Mouse (Mus musculus) myocyte (in vitro differentiated cells): ENCODE measurements around the gene Cntn4. TPM values are rescaled to one million over a fixed set of nuclear protein-coding genes. Genes with fewer than 3 reads are reported as not detected.

Experiments used
- H3K27me3 ChIP-seq: one replicate; pipeline ENCODE4 v1.6.1; 2011; ENCODE audit not compliant: control insufficient read depth, insufficient read depth, insufficient read length
- H3K36me3 ChIP-seq: one replicate; pipeline ENCODE4 v1.6.1; 2011; ENCODE audit not compliant: control insufficient read depth, insufficient read depth
- H3K4me2 ChIP-seq: one replicate; pipeline ENCODE4 v1.6.1; 2011; ENCODE audit warnings: low read depth, control low read depth
- H3K4me3 ChIP-seq: one replicate; pipeline ENCODE4 v1.5.1; 2011; ENCODE audit warnings: mild to moderate bottlenecking, control low read depth, moderate library complexity
- H3K79me2 ChIP-seq: one replicate; pipeline ENCODE4 v1.6.1; 2011; ENCODE audit not compliant: control insufficient read depth, insufficient read depth
- H3ac ChIP-seq: one replicate; pipeline ENCODE4 v1.6.1; 2011; ENCODE audit not compliant: control insufficient read depth, insufficient read length
- CEBPB ChIP-seq: IDR thresholded peaks from 2 replicates; pipeline ENCODE4 v1.6.1; 2011; ENCODE audit warnings: mild to moderate bottlenecking, moderate library complexity; ENCODE audit not compliant: poor library complexity, insufficient read depth, severe bottlenecking
- E2F4 ChIP-seq: IDR thresholded peaks from one replicate; pipeline ENCODE4 v1.6.1; 2011; ENCODE audit warnings: mild to moderate bottlenecking, control low read depth, moderate library complexity; ENCODE audit not compliant: insufficient read depth
- MAX ChIP-seq: IDR thresholded peaks from one replicate; pipeline ENCODE4 v1.6.1; 2011; ENCODE audit warnings: low read depth, mild to moderate bottlenecking, control low read depth
- MYOD1 ChIP-seq, 3 experiments: IDR thresholded peaks; one replicate each; pipeline ENCODE4 v1.6.1; 2011; ENCODE audit warnings: control low read depth in 2 of 3, low read depth in 2 of 3, mild to moderate bottlenecking in 2 of 3, moderate library complexity in 1 of 3; ENCODE audit not compliant: insufficient read length in 2 of 3, control insufficient read depth in 1 of 3
- MYOG ChIP-seq, 3 experiments: IDR thresholded peaks; one replicate each; pipeline ENCODE4 v1.6.1; 2011; ENCODE audit warnings: control low read depth in 2 of 3, low read depth in 2 of 3, mild to moderate bottlenecking in 2 of 3; ENCODE audit not compliant: insufficient read length in 2 of 3, control insufficient read depth in 1 of 3, insufficient read depth in 1 of 3
- POLR2A ChIP-seq: IDR thresholded peaks from one replicate; pipeline ENCODE4 v1.6.1; 2011; ENCODE audit warnings: low read depth, mild to moderate bottlenecking, control low read depth, moderate library complexity; ENCODE audit not compliant: insufficient read length
- POLR2AphosphoS2 ChIP-seq: IDR thresholded peaks from one replicate; pipeline ENCODE4 v1.6.1; 2011; ENCODE audit warnings: low read depth, control low read depth; ENCODE audit not compliant: insufficient read length
- REST ChIP-seq: IDR thresholded peaks from one replicate; pipeline ENCODE4 v1.6.1; 2011; ENCODE audit warnings: mild to moderate bottlenecking, control low read depth, moderate library complexity; ENCODE audit not compliant: insufficient read depth, insufficient read length
- SRF ChIP-seq: IDR thresholded peaks from one replicate; pipeline ENCODE4 v1.6.1; 2011; ENCODE audit warnings: low read depth; ENCODE audit not compliant: control insufficient read depth, insufficient read length
- TCF12 ChIP-seq: IDR thresholded peaks from one replicate; pipeline ENCODE4 v1.6.1; 2011; ENCODE audit warnings: mild to moderate bottlenecking, control low read depth; ENCODE audit not compliant: poor library complexity, insufficient read depth, severe bottlenecking
- TCF3 ChIP-seq: IDR thresholded peaks from one replicate; pipeline ENCODE4 v1.6.1; 2011; ENCODE audit warnings: low read depth, control low read depth; ENCODE audit not compliant: insufficient read length
- USF1 ChIP-seq: IDR thresholded peaks from one replicate; pipeline ENCODE4 v1.6.1; 2011; ENCODE audit warnings: low read depth, mild to moderate bottlenecking, control low read depth, moderate library complexity
- polyA plus RNA-seq: library from polyadenylated mRNA; unstranded; fragments of >200 nt; fragmentation: generic; extraction: Trizol; gene quantifications from one replicate; pipeline ENCODE4 v1.2.1, GENCODE M21; 2012; ENCODE audit warnings: missing spikeins

Gene Cntn4
- not detected for polyA plus RNA-seq

DNA sequence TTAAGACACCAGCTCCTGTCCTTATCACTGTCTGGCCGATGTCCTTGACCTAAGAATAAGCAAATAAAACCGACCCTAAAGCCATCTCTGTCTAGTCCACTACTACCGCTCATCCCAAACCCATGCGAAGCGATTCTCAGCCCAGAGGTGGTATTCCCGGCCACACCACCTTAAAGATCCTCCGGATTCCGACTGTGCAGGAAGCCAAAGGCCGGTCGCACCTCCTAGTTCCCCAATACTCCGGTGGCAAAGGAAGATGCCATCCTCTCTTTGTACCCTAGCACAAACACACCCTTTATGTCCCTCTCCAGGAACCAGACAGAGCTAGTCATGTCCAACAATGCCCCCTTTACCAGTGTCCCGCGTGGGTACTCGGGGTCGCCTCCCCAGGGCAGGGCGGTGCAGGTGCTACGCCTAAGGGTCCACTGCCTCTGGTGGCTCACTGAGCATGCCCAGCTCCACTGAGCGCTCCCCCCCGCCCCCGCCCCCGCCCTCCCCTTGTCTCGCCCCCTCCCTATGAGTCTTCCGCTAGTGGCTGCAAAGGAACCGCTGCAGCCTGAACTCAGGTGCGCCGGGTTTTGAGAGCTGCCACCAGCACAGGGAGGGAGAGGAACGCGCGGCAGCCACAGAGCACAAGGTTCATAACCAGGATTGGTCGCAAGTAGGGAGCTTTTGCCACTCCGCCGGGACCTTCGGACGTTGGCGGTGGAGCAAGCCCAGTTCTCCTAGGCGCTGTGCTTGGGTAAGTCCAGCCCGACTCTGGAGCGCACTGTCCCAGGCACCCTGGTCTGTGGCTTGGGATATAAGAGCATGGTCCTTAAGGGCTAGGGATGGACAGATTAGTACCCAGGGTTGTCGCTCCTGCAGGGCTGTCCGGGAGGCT lies at the start of gene Cntn4:
Gene Cntn4 (plus strand): TSS at position 512 of the 883 bp plus-strand sequence.
- Histone ChIP-seq H3K4me2 (no peak within 1 kb of the TSS), H3K36me3 (no peaks in the 10 kb centered on the region), H3K79me2 (no peaks in the 10 kb centered on the region), H3ac (no peak within 1 kb of the TSS), H3K4me3 (no peak within 1 kb of the TSS), H3K27me3 (no peaks in the 10 kb centered on the region)
- no peak for TF ChIP-seq MYOG (IDR thresholded peaks at IDR 0.05; ENCODE audit: control insufficient read depth in 1 of 3, insufficient read depth in 1 of 3, insufficient read length in 2 of 3, low read depth in 2 of 3)
- no peak for TF ChIP-seq USF1
- no peak for TF ChIP-seq POLR2A
- no peak for TF ChIP-seq E2F4
- TF ChIP-seq REST = no peak
- no peak for TF ChIP-seq CEBPB
- no peak for TF ChIP-seq TCF3
- no peak for TF ChIP-seq POLR2AphosphoS2
- TF ChIP-seq TCF12 = no peak
- no peak for TF ChIP-seq SRF
- no peak for TF ChIP-seq MAX
- no peak for TF ChIP-seq MYOD1 (IDR thresholded peaks at IDR 0.05; ENCODE audit: control insufficient read depth in 1 of 3, insufficient read length in 2 of 3, low read depth in 2 of 3)

DNA sequence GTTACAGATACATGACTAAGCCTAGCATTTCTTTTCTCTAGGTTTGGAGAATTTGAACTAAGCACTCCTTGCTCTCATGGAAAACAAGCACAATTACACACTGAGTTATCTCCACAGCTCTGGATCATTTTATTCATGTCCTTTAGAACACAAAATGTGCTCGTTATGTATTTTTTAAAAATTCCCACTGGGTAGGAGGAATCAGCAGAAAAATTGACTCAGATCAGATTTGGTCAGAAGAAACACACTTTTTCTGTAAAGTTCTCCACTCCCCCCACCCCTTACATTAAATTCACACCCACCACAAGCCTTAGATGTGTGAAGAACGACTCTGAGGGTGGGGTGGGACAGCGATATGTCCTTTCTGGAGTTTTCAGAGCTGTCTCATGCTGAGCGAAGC lies 3.2 kb upstream of the Cntn4 start:
- H3K36me3 ChIP-seq = no peaks in the 10 kb centered on the region
- H3K4me3 ChIP-seq = no peak overlapping the region
- no peak overlapping the region for H3ac ChIP-seq
- H3K27me3 ChIP-seq = no peaks in the 10 kb centered on the region
- TF ChIP-seq REST (no peak), POLR2A (no peak), SRF (no peak), E2F4 (no peak)
- no peak overlapping the region for H3K4me2 ChIP-seq
- H3K79me2 ChIP-seq = no peaks in the 10 kb centered on the region

DNA sequence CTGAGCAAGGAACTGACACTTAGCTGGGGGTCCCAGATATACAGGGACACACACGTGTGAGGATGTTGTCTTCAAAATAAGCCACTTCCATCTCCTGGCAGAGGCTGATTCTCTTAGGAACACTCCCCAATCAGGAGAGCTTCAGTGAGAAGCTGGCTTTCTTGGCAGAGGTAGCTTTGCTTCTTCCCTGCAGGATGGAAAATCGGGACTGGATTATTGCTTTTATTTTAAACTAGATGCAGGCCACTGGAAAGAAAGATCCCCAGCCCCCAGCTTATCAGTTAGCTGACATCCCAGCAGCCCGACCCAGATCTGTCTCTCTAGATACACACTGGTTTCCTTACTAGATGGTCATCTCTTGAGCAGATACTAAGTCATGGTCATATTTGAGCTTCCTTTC lies 2.4 kb upstream of the Cntn4 start:
- Histone ChIP-seq H3K4me2 (no peak overlapping the region), H3ac (no peak overlapping the region), H3K36me3 (no peaks in the 10 kb centered on the region), H3K4me3 (no peak overlapping the region), H3K27me3 (no peaks in the 10 kb centered on the region), H3K79me2 (no peaks in the 10 kb centered on the region)
- no peak for TF ChIP-seq E2F4
- TF ChIP-seq TCF12 = no peak
- TF ChIP-seq REST = no peak
- TF ChIP-seq MYOD1 (IDR thresholded peaks at IDR 0.05; ENCODE audit: control insufficient read depth in 1 of 3, insufficient read length in 2 of 3, low read depth in 2 of 3) = no peak
- no peak for TF ChIP-seq USF1
- no peak for TF ChIP-seq MYOG (IDR thresholded peaks at IDR 0.05; ENCODE audit: control insufficient read depth in 1 of 3, insufficient read depth in 1 of 3, insufficient read length in 2 of 3, low read depth in 2 of 3)
- TF ChIP-seq TCF3 = no peak
- no peak for TF ChIP-seq POLR2A

DNA sequence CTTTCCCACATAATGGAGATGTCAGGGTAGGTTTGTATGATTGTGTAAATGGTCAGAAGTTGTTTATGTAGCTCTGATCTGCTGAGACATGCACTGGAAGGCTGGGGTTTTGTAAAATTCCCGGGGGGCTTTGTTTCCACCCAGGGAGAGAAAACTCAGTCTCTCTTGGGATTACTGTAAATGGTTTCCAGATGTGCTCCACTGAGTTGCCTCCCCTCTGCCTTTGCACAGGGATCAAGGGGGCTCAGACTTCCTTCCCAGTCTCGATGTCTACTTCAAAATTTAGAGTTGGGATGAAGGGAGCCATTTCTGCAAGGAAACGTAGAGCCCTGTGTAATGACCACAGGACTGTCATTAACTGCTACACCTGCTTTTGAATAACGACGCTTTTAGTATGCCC lies 823 bp upstream of the Cntn4 start:
- TF ChIP-seq TCF3 (no peak), E2F4 (no peak), MYOD1 (IDR thresholded peaks at IDR 0.05; ENCODE audit: control insufficient read depth in 1 of 3, insufficient read length in 2 of 3, low read depth in 2 of 3) (no peak), MAX (no peak), TCF12 (no peak), USF1 (no peak), CEBPB (no peak), REST (no peak), MYOG (IDR thresholded peaks at IDR 0.05; ENCODE audit: control insufficient read depth in 1 of 3, insufficient read depth in 1 of 3, insufficient read length in 2 of 3, low read depth in 2 of 3) (no peak), POLR2AphosphoS2 (no peak), POLR2A (no peak), SRF (no peak)
- no peaks in the 10 kb centered on the region for H3K36me3 ChIP-seq
- no peak overlapping the region for H3K4me3 ChIP-seq
- H3K27me3 ChIP-seq = no peaks in the 10 kb centered on the region
- no peak overlapping the region for H3ac ChIP-seq
- no peak overlapping the region for H3K4me2 ChIP-seq
- H3K79me2 ChIP-seq = no peaks in the 10 kb centered on the region

DNA sequence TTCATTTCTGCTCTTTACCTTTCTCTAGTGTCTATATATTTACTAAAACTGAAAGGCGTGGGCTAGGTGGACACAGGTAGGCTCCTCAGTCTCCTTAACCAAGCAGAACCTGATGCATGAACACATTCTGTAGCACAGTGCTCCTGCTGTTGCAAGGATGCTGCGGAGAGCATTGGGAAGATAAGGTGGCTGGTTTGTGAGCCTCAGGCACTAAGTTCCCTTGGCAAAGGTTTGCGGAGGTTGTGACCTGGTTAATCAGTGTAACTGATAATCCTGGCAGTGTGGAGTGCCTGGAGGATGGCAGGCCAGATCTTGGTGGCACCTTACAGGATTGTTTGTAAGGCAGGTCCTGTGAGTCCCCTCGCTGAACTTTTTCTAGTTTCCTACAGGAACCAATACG lies 1.3 kb downstream of the Cntn4 start:
- Histone ChIP-seq H3K79me2 (no peaks in the 10 kb centered on the region), H3K4me2 (no peak overlapping the region), H3K4me3 (no peak overlapping the region), H3K27me3 (no peaks in the 10 kb centered on the region), H3ac (no peak overlapping the region), H3K36me3 (no peaks in the 10 kb centered on the region)
- TF ChIP-seq POLR2A = no peak
- no peak for TF ChIP-seq CEBPB
- no peak for TF ChIP-seq REST
- TF ChIP-seq USF1 = no peak
- no peak for TF ChIP-seq TCF12
- TF ChIP-seq SRF = no peak
